Mouse (Mus musculus): ENCODE results near the gene Dvl2. TPM values are rescaled to one million over a fixed set of nuclear protein-coding genes. Genes with fewer than 3 reads are reported as not detected.
"Not testable (repeated sequence)": the region's sequence is repeated elsewhere in the genome, so short reads cannot be mapped to it uniquely, and the experiment has no call there.

The Dvl2 gene
- polyA plus RNA-seq, 1 experiment from 2014 or later: 17.9 TPM

DNA sequence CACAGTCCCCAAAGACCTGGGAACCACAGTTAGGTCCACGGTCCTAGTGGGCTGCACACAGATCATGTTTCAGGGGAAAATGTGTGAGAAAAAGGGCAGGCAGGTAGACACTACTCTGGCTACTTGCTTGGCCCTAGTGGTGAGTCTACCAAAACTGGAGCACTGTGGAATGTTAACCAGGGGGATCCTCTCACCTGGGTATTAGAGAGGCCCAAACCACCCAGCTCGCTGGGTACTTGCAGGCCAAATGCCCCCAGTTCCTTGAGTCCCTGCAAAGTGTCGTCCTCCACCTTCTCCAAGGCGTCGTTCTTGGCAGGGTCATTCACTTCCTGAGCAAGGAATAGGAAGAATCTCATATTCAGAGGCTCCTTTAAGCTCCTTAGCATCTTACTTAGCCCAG, 13.7 kb downstream of the Dvl2 start:
- no peaks in the 10 kb centered on the region for H3K27me3 ChIP-seq (ENCODE audit: control insufficient read depth, insufficient read depth, low read length)
- peaks cover 22% of the 10 kb centered on the region for H3K4me1 ChIP-seq (replicated peaks; ENCODE audit: control insufficient read depth, insufficient read depth, low read length)
- WGBS: 72% methylated on average over 5 of the region's 5 CpGs
- no peak for ATAC-seq (ENCODE audit: low FRiP score)
- H3K27ac ChIP-seq: no peak overlapping the region
- H3K9ac ChIP-seq: peak overlapping the region; percentile 72; the same call in 1 of the 2 replicates
- no peak overlapping the region for H3K4me3 ChIP-seq (replicated peaks; ENCODE audit: low read length)
- DNase-seq (ENCODE audit: low spot score): no peak
- H3K36me3 ChIP-seq (replicated peaks; ENCODE audit: control insufficient read depth, insufficient read depth): peaks cover 49% of the 10 kb centered on the region
- peak overlapping the region; percentile 75; the same call in 1 of the 2 replicates for H3K4me2 ChIP-seq (replicated peaks)
- no peaks in the 10 kb centered on the region for H3K9me3 ChIP-seq (ENCODE audit: control insufficient read depth, low read length)

DNA sequence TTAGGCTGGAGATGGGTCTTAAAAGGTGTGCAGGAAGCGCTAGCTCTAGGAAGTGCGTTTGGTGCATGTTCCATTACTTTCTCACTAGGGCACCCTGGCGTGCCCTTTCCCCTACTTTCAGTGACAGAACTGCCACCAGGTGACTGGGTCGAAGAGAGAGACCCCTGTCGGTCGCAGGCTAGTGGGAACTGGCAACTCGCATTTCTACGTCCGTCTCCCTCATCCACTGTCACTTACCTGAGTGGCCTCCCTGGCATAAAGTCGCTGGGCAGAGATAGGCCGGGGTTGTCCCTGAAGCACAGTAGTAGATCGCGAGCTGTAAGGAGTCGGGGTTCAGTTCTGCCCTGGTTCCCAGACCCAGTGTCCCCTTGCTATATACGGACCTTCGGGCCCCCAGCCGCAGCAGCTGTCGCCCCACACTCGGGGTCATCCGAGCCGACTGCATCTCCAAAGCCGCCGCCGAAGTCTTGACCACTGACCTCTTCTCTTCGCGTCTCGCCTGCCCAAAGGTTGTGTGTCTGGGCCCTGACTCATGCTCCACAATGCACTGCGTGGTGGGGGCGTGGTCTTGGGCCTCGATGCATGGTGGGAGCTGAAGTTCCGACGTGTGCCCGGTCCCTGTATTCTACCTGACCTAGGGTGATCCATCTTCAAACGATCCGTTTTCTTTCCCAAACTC, 14.6 kb downstream of the Dvl2 start, which contains the start of gene Acadvl:
Acadvl (minus strand) TSS at position 532 of the 679 bp plus-strand sequence.
- 1% methylated on average over 35 of the region's 35 CpGs for WGBS
- Histone ChIP-seq H3K27ac (peak within 1 kb of the TSS; percentile 66), H3K27me3 (ENCODE audit: control insufficient read depth, insufficient read depth, low read length) (no peaks in the 10 kb centered on the region), H3K9ac (peak within 1 kb of the TSS; percentile 72), H3K4me1 (replicated peaks; ENCODE audit: control insufficient read depth, insufficient read depth, low read length) (peaks cover 31% of the 10 kb centered on the region), H3K4me3 (replicated peaks; ENCODE audit: low read length) (peak within 1 kb of the TSS; percentile 50), H3K9me3 (ENCODE audit: control insufficient read depth, low read length) (no peaks in the 10 kb centered on the region), H3K36me3 (replicated peaks; ENCODE audit: control insufficient read depth, insufficient read depth) (peaks cover 40% of the 10 kb centered on the region), H3K4me2 (replicated peaks) (peak within 1 kb of the TSS; percentile 75)
- peak; percentile 78; the same call in 1 of the 2 replicates for ATAC-seq (ENCODE audit: low FRiP score)
- peak; percentile 84 for DNase-seq (ENCODE audit: low spot score)

DNA sequence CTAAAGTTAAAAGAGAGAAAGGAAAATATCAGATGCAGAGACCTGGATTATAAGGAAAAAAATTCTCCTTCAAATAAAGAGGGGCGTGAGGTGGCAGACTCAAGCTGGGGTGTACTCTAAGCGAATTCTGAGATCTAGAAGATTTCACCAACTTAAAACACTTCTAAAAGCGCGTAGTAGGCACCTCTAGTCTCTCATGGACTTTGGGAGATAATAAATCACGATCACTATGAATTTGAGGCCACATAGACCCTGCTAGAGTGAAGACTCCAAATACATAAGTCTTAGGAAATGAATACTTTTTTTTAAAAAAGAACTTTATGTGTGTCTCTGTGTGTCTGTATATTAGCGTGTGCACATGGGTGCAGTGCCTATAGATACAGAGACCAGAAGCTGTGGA, 15.3 kb downstream of the Dvl2 start:
- Histone ChIP-seq H3K4me3 (replicated peaks; ENCODE audit: low read length) (peak overlapping the region; percentile 50), H3K4me2 (replicated peaks) (peak overlapping the region; percentile 75), H3K9me3 (ENCODE audit: control insufficient read depth, low read length) (no peaks in the 10 kb centered on the region), H3K27me3 (ENCODE audit: control insufficient read depth, insufficient read depth, low read length) (no peaks in the 10 kb centered on the region), H3K4me1 (replicated peaks; ENCODE audit: control insufficient read depth, insufficient read depth, low read length) (peaks cover 37% of the 10 kb centered on the region), H3K36me3 (replicated peaks; ENCODE audit: control insufficient read depth, insufficient read depth) (peaks cover 33% of the 10 kb centered on the region), H3K9ac (peak overlapping the region; percentile 72; the same call in 1 of the 2 replicates), H3K27ac (no peak overlapping the region)
- 69% methylated on average over 6 of the region's 6 CpGs for WGBS
- DNase-seq (ENCODE audit: low spot score) (no peak), ATAC-seq (ENCODE audit: low FRiP score) (no peak)

DNA sequence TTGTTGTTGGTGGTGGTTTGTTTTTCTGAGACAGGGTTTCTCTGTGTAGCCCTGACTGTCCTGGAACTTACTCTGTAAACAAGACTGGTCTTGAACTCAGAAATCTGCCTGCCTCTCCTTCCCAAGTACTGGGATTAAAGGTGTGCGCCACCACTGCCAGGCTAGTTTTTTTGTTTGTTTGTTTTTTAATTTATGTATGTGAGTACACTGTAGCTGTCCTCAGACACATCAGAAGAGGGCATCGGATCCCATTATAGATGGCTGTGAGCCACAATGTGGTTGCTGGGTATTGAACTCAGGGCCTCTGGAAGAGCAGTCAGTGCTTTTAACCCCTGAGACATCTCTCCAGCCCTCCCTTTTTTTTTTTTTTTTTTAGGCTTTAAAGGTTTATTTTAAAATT, 15.8 kb downstream of the Dvl2 start:
- H3K27me3 ChIP-seq (ENCODE audit: control insufficient read depth, insufficient read depth, low read length); H3K4me2 ChIP-seq (replicated peaks); H3K4me3 ChIP-seq (replicated peaks; ENCODE audit: low read length); DNase-seq (ENCODE audit: low spot score); H3K9ac ChIP-seq; ATAC-seq (ENCODE audit: low FRiP score); H3K9me3 ChIP-seq (ENCODE audit: control insufficient read depth, low read length); H3K27ac ChIP-seq: not testable (repeated sequence)
- WGBS: 83% methylated on average over 2 of the region's 2 CpGs
- peaks cover 37% of the 10 kb centered on the region for H3K4me1 ChIP-seq (replicated peaks; ENCODE audit: control insufficient read depth, insufficient read depth, low read length)
- H3K36me3 ChIP-seq (replicated peaks; ENCODE audit: control insufficient read depth, insufficient read depth): peaks cover 28% of the 10 kb centered on the region

DNA sequence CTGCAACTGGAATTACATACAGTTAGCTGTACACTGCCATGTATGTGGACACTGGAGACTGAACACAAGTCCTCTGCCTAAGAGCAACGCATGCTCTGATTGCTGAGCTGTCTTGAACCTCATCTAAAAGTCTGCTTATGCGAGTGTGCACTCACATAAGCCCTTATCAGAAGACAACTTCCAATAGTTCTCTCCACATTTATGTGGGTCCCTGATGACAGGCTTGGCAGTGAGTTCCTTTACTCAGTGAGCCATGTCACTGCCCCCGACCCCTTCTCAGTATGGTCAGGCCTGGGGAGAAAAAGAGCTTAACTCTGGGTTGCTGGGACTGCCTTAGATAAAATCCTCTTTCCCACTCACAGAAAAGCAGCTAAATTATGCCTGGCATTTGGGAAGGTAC, 16.3 kb downstream of the Dvl2 start, which contains the start of gene Dlg4:
Dlg4 (plus strand) TSS at position 274 of the 400 bp plus-strand sequence.
- H3K4me2 ChIP-seq (replicated peaks): peak within 1 kb of the TSS; percentile 90
- WGBS: 76% methylated on average over 3 of the region's 3 CpGs

DNA sequence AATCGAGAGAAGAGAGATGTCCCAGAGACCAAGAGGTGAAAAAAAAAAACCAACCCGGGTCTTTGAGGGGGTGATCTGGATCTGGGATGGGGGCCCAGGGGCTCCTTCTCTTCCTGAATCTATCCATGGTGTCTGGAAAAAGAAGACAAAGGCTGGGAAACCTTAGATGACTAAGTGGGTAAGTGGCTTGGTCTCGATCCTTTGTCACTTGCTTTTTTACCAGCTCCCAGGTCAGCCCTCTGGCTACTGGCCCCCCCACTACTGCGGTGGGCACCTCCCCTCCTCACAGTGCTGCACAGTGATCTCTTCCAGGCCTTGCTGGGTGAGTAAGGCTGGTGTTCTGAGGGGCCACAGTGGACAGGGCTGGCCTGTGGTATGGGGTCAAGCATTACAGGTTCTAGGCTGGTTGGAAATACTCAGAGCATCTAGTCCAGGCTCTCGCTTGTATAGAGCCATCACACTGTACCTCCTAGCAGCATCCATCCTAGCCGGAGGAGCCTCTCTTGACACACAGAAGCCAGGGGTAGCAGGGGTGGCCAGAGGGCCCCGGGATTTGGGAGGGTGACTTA, 16.9 kb downstream of the Dvl2 start:
- ATAC-seq (ENCODE audit: low FRiP score) (no peak), DNase-seq (ENCODE audit: low spot score) (no peak)
- Histone ChIP-seq H3K4me2 (replicated peaks) (peak overlapping the region; percentile 90), H3K27ac (peak overlapping the region; percentile 95; the same call in 1 of the 2 replicates), H3K27me3 (ENCODE audit: control insufficient read depth, insufficient read depth, low read length) (no peaks in the 10 kb centered on the region), H3K9me3 (ENCODE audit: control insufficient read depth, low read length) (no peaks in the 10 kb centered on the region), H3K9ac (peak overlapping the region; percentile 94; the same call in 1 of the 2 replicates), H3K4me1 (replicated peaks; ENCODE audit: control insufficient read depth, insufficient read depth, low read length) (peaks cover 42% of the 10 kb centered on the region), H3K36me3 (replicated peaks; ENCODE audit: control insufficient read depth, insufficient read depth) (peaks cover 17% of the 10 kb centered on the region), H3K4me3 (replicated peaks; ENCODE audit: low read length) (no peak overlapping the region; the same call in 1 of the 2 replicates)
- WGBS: 52% methylated on average over 7 of the region's 7 CpGs

More for the DNA sequence above, 16.3 kb downstream of the Dvl2 start, which contains the start of gene Dlg4:
- H3K27me3 ChIP-seq (ENCODE audit: control insufficient read depth, insufficient read depth, low read length): no peaks in the 10 kb centered on the region
- no peak for DNase-seq (ENCODE audit: low spot score)
- H3K27ac ChIP-seq: peak within 1 kb of the TSS; percentile 95
- H3K4me1 ChIP-seq (replicated peaks; ENCODE audit: control insufficient read depth, insufficient read depth, low read length): peaks cover 37% of the 10 kb centered on the region
- H3K36me3 ChIP-seq (replicated peaks; ENCODE audit: control insufficient read depth, insufficient read depth): peaks cover 23% of the 10 kb centered on the region
- H3K9ac ChIP-seq: peak within 1 kb of the TSS; percentile 94
- H3K4me3 ChIP-seq (replicated peaks; ENCODE audit: low read length): peak within 1 kb of the TSS; percentile 81
- H3K9me3 ChIP-seq (ENCODE audit: control insufficient read depth, low read length): no peaks in the 10 kb centered on the region
- ATAC-seq (ENCODE audit: low FRiP score): no peak

DNA sequence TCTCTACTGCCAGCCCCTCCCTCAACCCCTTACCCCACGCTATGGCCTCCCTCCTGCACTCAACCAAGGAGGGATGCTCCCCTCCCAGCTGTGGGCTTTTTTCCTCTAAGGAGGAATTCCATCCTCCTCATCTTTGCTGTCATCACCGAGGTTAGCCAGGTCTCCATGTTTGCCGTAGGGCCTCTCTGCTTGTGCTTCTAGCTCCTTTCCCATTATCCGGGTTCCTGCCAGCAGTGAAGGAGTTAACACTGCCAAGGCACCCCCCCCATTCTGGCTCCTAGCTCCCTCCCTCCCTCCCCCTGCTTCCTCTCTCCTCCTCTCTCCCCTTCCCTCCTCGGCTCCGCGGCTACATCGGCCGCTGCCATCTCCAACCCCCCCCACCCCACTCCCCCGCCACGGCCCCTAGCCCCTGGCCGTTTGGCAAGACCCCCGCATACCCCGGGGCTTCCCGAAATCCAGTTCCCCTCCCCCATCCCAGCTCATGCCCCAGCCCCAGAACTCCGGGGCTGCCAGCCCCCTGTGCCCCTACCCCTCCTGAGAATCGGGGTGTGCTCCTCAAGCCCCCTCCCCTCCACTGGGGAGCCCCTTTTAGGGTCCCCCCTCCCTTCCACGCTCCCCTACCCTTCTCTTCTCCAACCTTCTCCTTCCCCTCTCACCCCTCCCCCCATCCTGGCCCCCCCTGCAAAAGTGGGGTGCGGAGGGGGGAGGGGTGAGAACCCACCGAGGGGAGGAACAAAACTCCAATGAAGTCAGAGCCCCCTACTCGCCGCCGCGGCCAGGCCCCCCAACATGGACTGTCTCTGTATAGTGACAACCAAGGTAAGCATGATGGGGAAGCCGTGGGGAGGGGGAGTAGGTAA, 18.0 kb downstream of the Dvl2 start:
- Histone ChIP-seq H3K9ac (peak overlapping the region; percentile 94), H3K4me2 (replicated peaks) (peak overlapping the region; percentile 90), H3K27ac (peak overlapping the region; percentile 95), H3K27me3 (ENCODE audit: control insufficient read depth, insufficient read depth, low read length) (no peaks in the 10 kb centered on the region), H3K4me1 (replicated peaks; ENCODE audit: control insufficient read depth, insufficient read depth, low read length) (peaks cover 52% of the 10 kb centered on the region), H3K4me3 (replicated peaks; ENCODE audit: low read length) (peak overlapping the region; percentile 81), H3K36me3 (replicated peaks; ENCODE audit: control insufficient read depth, insufficient read depth) (peaks cover 7% of the 10 kb centered on the region), H3K9me3 (ENCODE audit: control insufficient read depth, low read length) (no peaks in the 10 kb centered on the region)
- peak; percentile 83 for DNase-seq (ENCODE audit: low spot score)
- under 1% methylated on average over 24 of the region's 25 CpGs for WGBS
- ATAC-seq (ENCODE audit: low FRiP score): no peak

DNA sequence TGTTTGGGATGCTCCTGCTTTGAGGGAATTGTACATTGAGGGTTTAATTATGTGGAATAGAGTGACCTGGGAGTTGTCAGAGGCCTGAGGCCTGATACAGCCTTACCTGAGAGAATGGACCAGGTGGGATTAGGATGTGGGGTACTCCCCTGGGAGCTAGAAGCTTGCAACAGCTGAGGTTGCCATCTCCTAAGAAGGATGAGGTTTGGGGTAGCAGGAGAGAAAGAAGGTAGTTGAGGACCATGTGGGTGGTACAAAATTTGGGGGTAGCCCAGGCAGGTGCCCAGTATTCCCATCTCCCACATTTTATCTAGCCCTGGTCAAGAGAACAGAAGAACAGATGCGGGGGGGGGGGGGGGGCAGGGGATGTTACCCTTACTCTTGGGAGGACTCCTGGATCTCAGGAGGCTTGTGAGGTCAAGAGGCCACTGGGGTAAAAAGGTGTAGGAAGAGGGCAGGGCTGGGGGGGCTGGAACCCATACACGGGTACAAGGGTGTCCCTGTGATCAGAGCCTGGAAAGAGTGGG, 19.2 kb downstream of the Dvl2 start:
- Histone ChIP-seq H3K9me3 (ENCODE audit: control insufficient read depth, low read length) (no peaks in the 10 kb centered on the region), H3K27me3 (ENCODE audit: control insufficient read depth, insufficient read depth, low read length) (no peaks in the 10 kb centered on the region), H3K4me1 (replicated peaks; ENCODE audit: control insufficient read depth, insufficient read depth, low read length) (peaks cover 58% of the 10 kb centered on the region), H3K4me3 (replicated peaks; ENCODE audit: low read length) (peak overlapping the region; percentile 81), H3K36me3 (replicated peaks; ENCODE audit: control insufficient read depth, insufficient read depth) (no peaks in the 10 kb centered on the region), H3K4me2 (replicated peaks) (peak overlapping the region; percentile 90), H3K27ac (peak overlapping the region; percentile 95), H3K9ac (peak overlapping the region; percentile 94)
- DNase-seq (ENCODE audit: low spot score) (no peak), ATAC-seq (ENCODE audit: low FRiP score) (no peak)
- WGBS: 10% methylated on average over 2 of the region's 2 CpGs
